Mouse (Mus musculus) hindbrain, embryonic 10.5 days (tissue): ENCODE measurements around the gene Stil. TPM values are rescaled to one million over a fixed set of nuclear protein-coding genes. Genes with fewer than 3 reads are reported as not detected.

Experiments
- DNase-seq: peaks from one replicate; pipeline ENCODE4 v3.0.0-alpha.2; 2017; ENCODE audit warnings: low spot score
- H3K27ac ChIP-seq: fragments of 300-500 bp; sonication (generic); 2 replicates; pipeline ENCODE4 v1.5.1; 2016; ENCODE audit warnings: mild to moderate bottlenecking, moderate library complexity
- H3K27me3 ChIP-seq: fragments of 300-500 bp; sonication (generic); 2 replicates; pipeline ENCODE4 v1.6.1; 2016; ENCODE audit warnings: mild to moderate bottlenecking; ENCODE audit not compliant: poor library complexity, insufficient read depth, severe bottlenecking
- H3K36me3 ChIP-seq: fragments of 300-500 bp; sonication (generic); 2 replicates; pipeline ENCODE4 v1.6.1; 2016; ENCODE audit warnings: mild to moderate bottlenecking, moderate library complexity
- H3K4me1 ChIP-seq: fragments of 300-500 bp; sonication (generic); replicated peaks from 2 replicates; pipeline ENCODE4 v1.6.1; 2016; ENCODE audit warnings: mild to moderate bottlenecking
- H3K4me3 ChIP-seq: fragments of 300-500 bp; sonication (generic); 2 replicates; pipeline ENCODE4 v1.5.1; 2016; ENCODE audit warnings: mild to moderate bottlenecking, moderate library complexity
- H3K9me3 ChIP-seq: fragments of 300-500 bp; sonication (generic); 2 replicates; pipeline ENCODE4 v1.6.1; 2016; ENCODE audit warnings: mild to moderate bottlenecking, moderate library complexity
- WGBS: fragments of 180-500 bp; shearing (Covaris S2); methylation state at CpG from one replicate; pipeline ENCODE4 v1.1.7; 2016; 5-methylcytosine and 5-hydroxymethylcytosine counted together
- polyA plus RNA-seq: library from polyadenylated mRNA; unstranded; fragments of >200 nt; fragmentation: Nextera tagmentation; extraction: Ambion mirVana; gene quantifications from 2 replicates; pipeline ENCODE4 v1.2.1, GENCODE M21; 2016

Stil gene
- polyA plus RNA-seq, 1 experiment from 2014 or later, result 15.0 TPM

DNA sequence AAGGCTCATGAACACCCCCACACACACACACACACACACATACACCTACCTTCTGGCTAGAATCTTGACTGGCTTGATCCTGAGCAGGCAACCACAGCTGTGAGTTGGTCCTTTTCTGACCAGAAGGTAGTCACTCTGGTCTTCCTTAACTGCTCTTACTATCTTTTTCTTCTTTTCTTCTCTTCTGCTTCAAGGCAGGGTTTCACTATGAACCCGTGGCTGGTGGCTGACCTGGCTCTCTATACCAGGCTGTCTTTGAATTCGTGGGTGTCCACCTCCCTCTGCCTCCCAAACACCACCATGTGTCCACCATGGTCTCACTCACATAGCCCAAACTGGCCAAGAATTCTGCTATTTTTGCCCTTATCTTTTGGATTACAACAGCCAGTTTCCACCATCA is 55.1 kb downstream of the Stil start:
- WGBS, result 3% methylated on average over 2 of the region's 2 CpGs
- no peak for DNase-seq
- peaks cover 100% of the 10 kb centered on the region for H3K27me3 ChIP-seq
- H3K36me3 ChIP-seq, result no peaks in the 10 kb centered on the region
- H3K9me3 ChIP-seq, result no peaks in the 10 kb centered on the region
- H3K27ac ChIP-seq, result peak overlapping the region; percentile 26; the same call in 1 of the 2 replicates
- no peak overlapping the region for H3K4me3 ChIP-seq
- H3K4me1 ChIP-seq, result peaks cover 27% of the 10 kb centered on the region

DNA sequence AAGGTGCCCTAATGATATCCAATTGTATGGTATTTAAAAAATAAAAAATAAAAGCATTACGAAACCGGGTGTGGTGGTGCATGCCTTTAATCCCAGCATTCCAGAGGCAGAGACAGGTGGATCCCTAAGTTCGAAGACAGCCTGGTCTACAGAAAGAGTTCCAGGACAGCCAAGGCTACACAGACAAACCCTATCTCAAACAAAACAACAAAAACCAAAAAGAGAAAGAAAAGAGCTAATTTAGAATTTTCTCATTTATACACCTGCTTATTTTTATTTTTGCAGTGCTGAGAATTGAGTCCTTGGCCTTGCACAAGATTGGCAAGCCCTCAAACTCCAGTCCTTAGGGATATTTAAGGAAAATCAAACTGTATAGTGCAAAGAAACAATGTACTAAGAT is 55.7 kb downstream of the Stil start:
- Histone ChIP-seq H3K36me3 (no peaks in the 10 kb centered on the region), H3K4me3 (no peak overlapping the region), H3K9me3 (no peaks in the 10 kb centered on the region), H3K4me1 (peaks cover 27% of the 10 kb centered on the region), H3K27ac (no peak overlapping the region), H3K27me3 (peaks cover 100% of the 10 kb centered on the region)
- 10% methylated on average over 3 of the region's 3 CpGs for WGBS
- DNase-seq, result no peak

DNA sequence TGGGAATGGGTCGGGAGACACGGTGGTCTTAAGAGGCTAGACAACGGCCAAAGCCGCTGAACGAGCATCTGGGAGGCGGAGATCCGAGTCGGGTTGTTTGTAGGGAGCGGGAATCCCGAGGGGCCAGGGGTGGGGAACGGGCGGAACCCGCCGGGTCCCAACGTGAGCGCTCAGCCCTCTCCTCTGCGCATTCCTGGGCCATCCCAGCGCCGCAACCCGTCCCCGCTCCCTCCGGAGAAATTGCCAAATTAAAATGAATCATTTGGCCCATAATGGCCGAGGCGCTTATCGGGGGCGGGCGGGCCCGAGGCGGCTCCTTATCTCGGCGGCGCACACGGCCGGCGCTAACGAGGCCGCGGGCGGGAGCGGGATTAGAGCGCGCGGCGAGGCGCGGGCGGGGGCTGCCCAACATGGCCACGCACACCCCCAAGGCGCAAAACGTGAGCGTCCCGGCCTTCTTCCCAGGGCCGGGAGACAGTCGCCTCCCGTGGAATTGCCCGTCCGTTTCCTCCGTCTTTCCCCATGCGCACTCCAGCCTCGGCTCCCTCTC is 56.5 kb downstream of the Stil start, which contains the start of gene Tal1:
Gene Tal1 (plus strand): TSS at position 56 of the 550 bp plus-strand sequence.
- Histone ChIP-seq H3K4me1 (peaks cover 27% of the 10 kb centered on the region), H3K27ac (peak within 1 kb of the TSS; percentile 80), H3K36me3 (no peaks in the 10 kb centered on the region), H3K9me3 (no peaks in the 10 kb centered on the region), H3K27me3 (peaks cover 100% of the 10 kb centered on the region), H3K4me3 (peak within 1 kb of the TSS; percentile 46)
- peak; percentile 74 for DNase-seq
- WGBS, result under 1% methylated on average over 60 of the region's 60 CpGs

DNA sequence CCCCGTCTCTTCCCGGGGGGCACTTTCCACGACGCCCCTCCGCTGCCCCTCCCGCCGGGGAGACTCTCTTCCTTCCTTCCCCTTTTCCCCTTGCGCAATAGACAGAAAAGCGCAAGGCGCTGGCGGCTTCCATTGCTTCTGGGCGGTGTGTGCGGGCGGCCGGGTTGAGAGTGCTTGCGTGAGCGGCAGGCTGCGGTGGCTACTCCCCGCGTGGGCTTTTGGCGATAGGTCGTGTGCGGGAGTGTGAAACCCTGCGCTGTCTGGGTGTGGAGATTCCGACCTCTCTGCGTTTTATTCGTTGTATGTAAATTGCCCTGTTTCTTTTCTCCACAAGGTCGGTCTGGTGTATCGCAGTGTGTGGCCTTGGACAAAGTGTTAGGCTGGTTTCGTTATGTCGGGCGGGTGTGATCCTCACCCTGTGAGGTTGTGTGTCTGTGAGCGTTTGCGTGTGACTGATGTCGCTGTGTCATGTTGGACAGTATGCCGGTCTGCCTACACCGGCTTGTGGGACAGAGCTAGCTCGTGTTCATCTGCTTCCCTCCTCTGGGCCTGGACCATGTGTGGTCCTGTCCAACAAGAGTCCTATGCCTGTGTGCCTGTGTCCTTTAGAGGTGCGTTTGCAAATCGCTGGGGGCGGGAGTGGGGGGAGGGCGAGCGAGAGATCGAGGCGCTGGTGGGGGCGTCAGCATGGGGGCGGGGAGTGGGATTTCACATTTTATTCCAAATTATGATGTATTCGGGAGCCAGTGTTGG is 57.1 kb downstream of the Stil start:
- Histone ChIP-seq H3K4me3 (peak overlapping the region; percentile 46), H3K27ac (peak overlapping the region; percentile 80), H3K9me3 (no peaks in the 10 kb centered on the region), H3K36me3 (no peaks in the 10 kb centered on the region), H3K27me3 (peaks cover 100% of the 10 kb centered on the region), H3K4me1 (peaks cover 26% of the 10 kb centered on the region)
- peak; percentile 73 for DNase-seq
- under 1% methylated on average over 48 of the region's 48 CpGs for WGBS

- H3K4me3 ChIP-seq, result peak overlapping the region; percentile 46
- H3K4me1 ChIP-seq, result peaks cover 25% of the 10 kb centered on the region
- peak overlapping the region; percentile 80 for H3K27ac ChIP-seq
- peak; percentile 65 for DNase-seq
- no peaks in the 10 kb centered on the region for H3K9me3 ChIP-seq
- peaks cover 100% of the 10 kb centered on the region for H3K27me3 ChIP-seq
- WGBS, result under 1% methylated on average over 33 of the region's 33 CpGs
- no peaks in the 10 kb centered on the region for H3K36me3 ChIP-seq
These were observed 57.8 kb downstream of the Stil start for GRCm38 (mm10) chr4:115057674-115058316.

GRCm38 (mm10) chr4:115058317-115058761 is 58.4 kb downstream of the Stil start:
- Histone ChIP-seq H3K4me1 (peaks cover 29% of the 10 kb centered on the region), H3K4me3 (peak overlapping the region; percentile 46), H3K36me3 (no peaks in the 10 kb centered on the region), H3K9me3 (no peaks in the 10 kb centered on the region), H3K27me3 (peaks cover 100% of the 10 kb centered on the region), H3K27ac (peak overlapping the region; percentile 80)
- WGBS, result under 1% methylated on average over 20 of the region's 20 CpGs
- peak; percentile 49 for DNase-seq

DNA sequence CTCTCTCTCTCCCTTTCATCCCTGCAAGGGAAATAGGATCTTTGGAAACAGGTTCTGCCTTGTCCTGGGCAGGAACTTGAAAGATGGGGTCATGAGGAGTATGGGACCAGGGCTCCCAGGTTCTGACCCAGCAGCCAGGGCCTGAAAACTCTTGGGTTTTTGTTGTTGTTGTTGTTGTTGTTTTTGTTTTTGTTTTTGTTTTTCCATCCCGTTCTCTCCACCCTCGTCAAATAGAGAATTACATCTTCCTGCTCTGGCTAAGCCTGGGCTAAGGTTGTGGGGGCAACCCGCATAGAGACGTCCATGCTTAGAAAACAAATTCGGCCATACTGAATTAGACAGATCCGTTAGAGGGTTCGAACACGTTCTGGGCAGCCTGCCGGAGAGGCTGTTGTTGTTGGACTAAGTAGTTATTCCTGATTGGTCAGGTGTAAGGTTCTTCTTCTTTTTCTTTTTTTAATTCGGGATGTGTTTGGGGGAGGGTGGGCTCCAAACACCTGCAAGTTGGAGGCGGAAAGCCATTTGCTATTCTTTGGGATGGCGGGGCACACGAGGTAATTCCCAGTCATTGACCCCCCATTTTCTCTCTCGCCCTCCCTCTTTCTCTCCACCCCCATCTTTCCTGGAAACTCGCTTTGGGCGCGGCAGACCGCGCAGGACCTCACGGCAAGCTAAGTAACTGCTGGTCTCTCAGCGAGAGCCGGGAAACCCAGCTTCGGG is 59.1 kb downstream of the Stil start:
- Histone ChIP-seq H3K36me3 (no peaks in the 10 kb centered on the region), H3K9me3 (no peaks in the 10 kb centered on the region), H3K4me1 (peaks cover 36% of the 10 kb centered on the region), H3K4me3 (peak overlapping the region; percentile 46), H3K27me3 (peaks cover 100% of the 10 kb centered on the region), H3K27ac (peak overlapping the region; percentile 80)
- peak; percentile 29 for DNase-seq
- 1% methylated on average over 23 of the region's 23 CpGs for WGBS

- peak; percentile 44 for DNase-seq
- 4% methylated on average over 12 of the region's 12 CpGs for WGBS
- H3K27me3 ChIP-seq, result peaks cover 100% of the 10 kb centered on the region
- H3K9me3 ChIP-seq, result no peaks in the 10 kb centered on the region
- peaks cover 38% of the 10 kb centered on the region for H3K4me1 ChIP-seq
- no peaks in the 10 kb centered on the region for H3K36me3 ChIP-seq
- peak overlapping the region; percentile 80 for H3K27ac ChIP-seq
- peak overlapping the region; percentile 46 for H3K4me3 ChIP-seq
These were observed 59.9 kb downstream of the Stil start for GRCm38 (mm10) chr4:115059871-115060270.

GRCm38 (mm10) chr4:115060753-115061152 is 60.8 kb downstream of the Stil start:
- Histone ChIP-seq H3K4me1 (peaks cover 38% of the 10 kb centered on the region), H3K27me3 (peaks cover 100% of the 10 kb centered on the region), H3K4me3 (peak overlapping the region; percentile 46; the same call in 1 of the 2 replicates), H3K27ac (no peak overlapping the region), H3K9me3 (no peaks in the 10 kb centered on the region), H3K36me3 (no peaks in the 10 kb centered on the region)
- no peak for DNase-seq
- WGBS, result 12% methylated on average over 3 of the region's 3 CpGs

GRCm38 (mm10) chr4:115062540-115062874 is 62.5 kb downstream of the Stil start:
- Histone ChIP-seq H3K9me3 (no peaks in the 10 kb centered on the region), H3K4me1 (peaks cover 25% of the 10 kb centered on the region), H3K27me3 (peaks cover 100% of the 10 kb centered on the region), H3K4me3 (peak overlapping the region; percentile 62), H3K36me3 (no peaks in the 10 kb centered on the region), H3K27ac (peak overlapping the region; percentile 75)
- WGBS, result 1% methylated on average over 9 of the region's 9 CpGs
- peak; percentile 21 for DNase-seq

- Histone ChIP-seq H3K9me3 (no peaks in the 10 kb centered on the region), H3K4me1 (peaks cover 21% of the 10 kb centered on the region), H3K36me3 (no peaks in the 10 kb centered on the region), H3K27ac (peak overlapping the region; percentile 75), H3K4me3 (peak overlapping the region; percentile 62), H3K27me3 (peaks cover 100% of the 10 kb centered on the region)
- WGBS, result under 1% methylated on average over 58 of the region's 58 CpGs
- peak; percentile 68 for DNase-seq
These were observed 63.0 kb downstream of the Stil start for GRCm38 (mm10) chr4:115062875-115063517.
